Mouse (Mus musculus) E14TG2a.4 (cell line): ENCODE results near the gene Dok3.
"Not testable (repeated sequence)": the region's sequence is repeated elsewhere in the genome, so short reads cannot be mapped to it uniquely, and the experiment has no call there.

ENCODE experiments used
- H3K27me3 ChIP-seq: 2 replicates; pipeline ENCODE4 v1.6.1; 2014; ENCODE audit warnings: low read length, control low read depth; ENCODE audit not compliant: insufficient read depth
- H3K36me3 ChIP-seq: 2 replicates; pipeline ENCODE4 v1.6.1; 2014; ENCODE audit warnings: low read length, control low read depth; ENCODE audit not compliant: insufficient read depth
- H3K4me1 ChIP-seq: replicated peaks from 2 replicates; pipeline ENCODE4 v1.6.1; 2014; ENCODE audit warnings: low read depth, low read length, control low read depth
- H3K4me3 ChIP-seq: replicated peaks from 2 replicates; pipeline ENCODE4 v1.5.1; 2014; ENCODE audit warnings: mild to moderate bottlenecking, low read length
- H3K9me3 ChIP-seq: 2 replicates; pipeline ENCODE4 v1.6.1; 2014; ENCODE audit warnings: low read length, control low read depth
- CTCF ChIP-seq: conservative IDR thresholded peaks from 2 replicates; pipeline ENCODE4 v1.5.1; 2014; ENCODE audit warnings: low read length
- NANOG ChIP-seq: IDR thresholded peaks from 2 replicates; pipeline ENCODE4 v1.6.1; 2014; ENCODE audit warnings: borderline replicate concordance, low read length, mixed read lengths
- POU5F1 ChIP-seq: IDR thresholded peaks from 2 replicates; pipeline ENCODE4 v1.6.1; 2014; ENCODE audit warnings: low read length, borderline replicate concordance

Dok3 gene

DNA sequence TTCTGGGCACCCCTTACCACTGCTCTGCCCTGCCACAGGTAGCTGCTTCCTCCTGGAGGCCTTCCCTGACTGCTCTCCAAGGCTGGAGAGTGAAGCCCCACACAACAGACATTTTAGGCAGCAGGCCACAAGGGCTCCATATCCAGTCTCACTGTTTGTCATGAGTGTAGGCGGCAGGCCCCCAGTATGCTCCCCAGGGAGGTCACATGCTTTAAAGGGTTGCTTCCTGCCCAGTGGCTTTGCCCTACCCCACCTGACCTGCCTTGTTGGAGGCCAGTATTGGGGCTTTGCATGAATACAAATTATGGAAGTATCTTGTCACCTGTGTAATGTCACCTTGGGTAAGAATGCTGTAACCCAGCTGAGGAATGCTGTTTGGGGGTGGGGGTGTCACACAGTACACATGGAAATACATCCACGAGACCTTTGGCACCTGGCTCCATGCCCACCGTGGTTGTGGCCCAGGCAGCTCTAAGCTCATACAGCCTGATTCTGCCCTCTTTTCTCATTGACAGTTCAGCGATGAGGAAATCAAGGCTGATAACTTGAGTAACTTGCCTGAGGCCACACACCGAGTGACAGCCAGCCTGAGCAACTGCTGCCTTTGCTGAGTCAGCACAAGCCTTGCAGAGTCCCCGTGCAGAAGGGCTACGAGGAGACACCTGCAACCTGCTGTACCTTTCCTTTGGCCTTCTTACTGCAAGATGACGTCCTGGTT is at the start of gene Dok3:
TSS of gene Dok3 (minus strand) at position 99 of the 718 bp plus-strand sequence.
- TF ChIP-seq POU5F1 (no peak), CTCF (no peak), NANOG (no peak)
- Histone ChIP-seq H3K9me3 (no peaks in the 10 kb centered on the region), H3K4me1 (peaks cover 34% of the 10 kb centered on the region), H3K4me3 (no peak within 1 kb of the TSS), H3K36me3 (peaks cover 56% of the 10 kb centered on the region), H3K27me3 (peaks cover 4% of the 10 kb centered on the region)

DNA sequence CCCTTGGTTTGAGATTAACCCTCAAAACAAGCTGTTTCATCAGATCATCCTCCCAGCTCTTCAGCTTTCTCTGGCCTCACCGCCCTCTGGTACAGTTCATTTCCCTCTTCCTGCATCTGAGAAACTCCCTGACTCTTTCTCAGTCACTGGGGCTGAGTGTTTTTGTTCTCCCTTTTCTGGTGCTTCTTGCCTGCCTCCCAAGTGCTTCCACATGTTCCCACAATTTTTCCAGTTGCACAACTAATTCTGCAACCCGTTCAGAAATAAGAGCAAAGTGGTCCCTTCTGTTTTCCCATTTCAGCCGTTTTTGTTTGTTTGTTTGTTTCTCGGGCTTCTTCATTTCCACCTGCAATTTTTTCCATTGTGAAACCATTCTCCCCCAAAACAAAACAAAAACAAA is 49.0 kb upstream of the Dok3 start:
- H3K4me3 ChIP-seq = no peak overlapping the region
- no peak for TF ChIP-seq POU5F1
- no peak for TF ChIP-seq NANOG
- no peak for TF ChIP-seq CTCF
- H3K9me3 ChIP-seq = peaks cover 28% of the 10 kb centered on the region
- no peaks in the 10 kb centered on the region for H3K36me3 ChIP-seq
- 0 out of 2 replicates have a peak, but pooled peaks cover 3% of the 10 kb centered on the region for H3K4me1 ChIP-seq
- H3K27me3 ChIP-seq = no peaks in the 10 kb centered on the region

DNA sequence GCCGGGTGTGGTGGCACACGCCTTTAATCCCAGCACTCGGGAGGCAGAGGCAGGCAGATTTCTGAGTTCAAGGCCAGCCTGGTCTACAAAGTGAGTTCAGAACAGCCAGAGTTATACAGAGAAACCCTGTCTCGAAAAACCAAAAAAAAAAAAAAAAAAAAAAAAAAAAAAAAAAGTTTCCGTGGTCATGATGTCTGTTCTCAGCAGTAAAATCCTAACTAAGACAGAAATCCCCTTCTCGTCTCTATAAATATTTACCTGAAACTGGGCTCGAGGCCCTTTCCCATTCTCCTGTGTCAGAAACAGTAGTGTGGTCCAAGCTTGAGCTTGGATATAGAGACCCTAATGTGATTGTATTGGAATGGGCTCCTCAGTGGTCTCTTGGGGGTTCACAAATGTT is 47.8 kb upstream of the Dok3 start:
- H3K36me3 ChIP-seq, H3K27me3 ChIP-seq, H3K4me1 ChIP-seq, H3K4me3 ChIP-seq: not testable (repeated sequence)
- peaks cover 28% of the 10 kb centered on the region for H3K9me3 ChIP-seq

DNA sequence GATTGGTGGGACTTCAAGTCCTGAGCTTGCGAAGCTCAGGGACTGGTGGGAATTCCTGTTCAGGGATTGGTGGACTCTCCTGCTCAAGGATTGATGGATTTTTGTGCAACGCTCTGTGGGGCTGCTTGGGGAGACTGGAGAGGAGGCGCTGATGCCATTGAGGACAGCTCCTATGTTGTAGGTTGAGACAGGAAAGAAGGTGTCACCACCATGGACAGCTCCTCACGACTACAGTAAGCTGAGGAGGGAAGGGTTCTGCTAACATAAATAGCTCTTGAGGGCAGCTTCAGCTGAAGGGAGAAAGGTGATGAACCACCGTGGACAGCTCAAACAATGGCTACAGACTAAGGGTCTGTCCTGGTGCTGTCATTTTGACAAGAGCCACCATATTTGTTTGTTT is 46.8 kb upstream of the Dok3 start:
- Histone ChIP-seq H3K4me3 (no peak overlapping the region), H3K36me3 (no peaks in the 10 kb centered on the region), H3K4me1 (peaks cover 14% of the 10 kb centered on the region), H3K9me3 (peaks cover 28% of the 10 kb centered on the region), H3K27me3 (no peaks in the 10 kb centered on the region)
- no peak for TF ChIP-seq NANOG
- TF ChIP-seq POU5F1 = no peak
- no peak for TF ChIP-seq CTCF

DNA sequence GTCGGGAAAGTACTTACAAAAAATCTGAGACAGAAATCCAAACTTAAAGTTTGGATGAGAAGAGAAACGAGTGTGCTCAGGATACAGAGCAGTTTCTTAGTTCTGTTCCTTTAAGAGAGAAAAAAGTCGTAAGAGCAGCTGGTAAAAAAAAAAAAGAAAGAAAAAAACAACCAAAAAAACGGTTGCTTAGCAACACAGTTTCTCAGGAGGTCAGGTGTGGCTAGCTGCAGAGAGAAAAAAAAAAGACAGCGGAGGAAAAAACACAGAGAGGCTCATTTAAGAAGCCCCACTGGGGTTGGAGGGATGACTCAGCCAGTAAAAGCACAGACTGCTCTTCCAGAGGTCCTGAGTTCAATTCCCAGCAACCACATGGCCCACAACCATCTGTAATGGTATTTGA is 45.2 kb upstream of the Dok3 start:
- Histone ChIP-seq H3K4me1 (peaks cover 22% of the 10 kb centered on the region), H3K36me3 (peaks cover 1% of the 10 kb centered on the region; the same call in 1 of the 2 replicates), H3K9me3 (peaks cover 28% of the 10 kb centered on the region), H3K27me3 (no peaks in the 10 kb centered on the region), H3K4me3 (no peak overlapping the region)
- TF ChIP-seq POU5F1 (no peak), CTCF (no peak), NANOG (no peak)

DNA sequence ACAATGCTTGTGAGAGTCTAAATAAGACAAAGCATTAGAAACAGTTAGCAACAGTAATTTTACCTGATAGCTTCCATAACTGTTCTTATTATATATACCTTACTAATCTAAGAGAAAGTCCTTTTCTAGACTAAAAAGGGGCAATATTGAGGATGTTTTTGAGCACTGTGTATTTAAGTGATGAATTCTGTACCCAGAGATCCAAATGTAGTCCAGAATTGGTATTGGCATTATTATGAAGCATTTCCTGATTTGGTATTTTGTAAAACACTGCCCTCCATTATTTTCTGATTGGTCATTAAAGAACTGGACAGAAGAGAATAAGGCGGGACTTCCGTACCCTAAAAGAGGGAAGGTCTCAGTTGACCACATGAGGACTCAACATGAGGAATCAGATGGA is 44.3 kb upstream of the Dok3 start, which contains the start of gene Tmed9:
TSS of gene Tmed9 (plus strand) at position 301 of the 400 bp plus-strand sequence.
- no peak for TF ChIP-seq NANOG
- TF ChIP-seq POU5F1 = no peak
- no peak for TF ChIP-seq CTCF
- H3K4me1 ChIP-seq = peaks cover 29% of the 10 kb centered on the region
- no peak within 1 kb of the TSS for H3K4me3 ChIP-seq

DNA sequence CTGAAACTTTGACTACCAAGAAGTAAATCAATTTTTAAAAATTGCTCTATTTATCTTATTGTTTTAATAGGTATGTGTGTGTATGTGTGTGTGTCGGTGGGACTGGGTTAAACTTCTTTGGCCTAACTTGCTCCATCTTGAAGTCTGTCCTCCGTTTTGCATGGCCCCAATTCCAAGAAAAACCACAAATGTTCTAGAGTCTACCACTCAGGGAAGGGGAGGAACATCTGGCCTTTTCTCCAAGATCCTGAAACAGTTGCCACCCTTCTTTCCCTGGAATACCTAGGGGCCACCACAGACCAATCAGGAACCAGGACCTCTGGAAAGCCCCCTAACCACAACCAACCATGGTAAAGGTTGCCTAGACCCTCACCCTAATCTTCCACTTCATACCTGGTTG is 42.9 kb upstream of the Dok3 start:
- Histone ChIP-seq H3K27me3 (no peaks in the 10 kb centered on the region), H3K4me1 (peaks cover 36% of the 10 kb centered on the region), H3K36me3 (peaks cover 23% of the 10 kb centered on the region), H3K4me3 (peak overlapping the region; percentile 97), H3K9me3 (peaks cover 12% of the 10 kb centered on the region)
- TF ChIP-seq POU5F1 (no peak), NANOG (no peak), CTCF (no peak)

More for the DNA sequence above, 44.3 kb upstream of the Dok3 start, which contains the start of gene Tmed9:
- Histone ChIP-seq H3K36me3 (peaks cover 9% of the 10 kb centered on the region), H3K27me3 (no peaks in the 10 kb centered on the region), H3K9me3 (peaks cover 26% of the 10 kb centered on the region)

DNA sequence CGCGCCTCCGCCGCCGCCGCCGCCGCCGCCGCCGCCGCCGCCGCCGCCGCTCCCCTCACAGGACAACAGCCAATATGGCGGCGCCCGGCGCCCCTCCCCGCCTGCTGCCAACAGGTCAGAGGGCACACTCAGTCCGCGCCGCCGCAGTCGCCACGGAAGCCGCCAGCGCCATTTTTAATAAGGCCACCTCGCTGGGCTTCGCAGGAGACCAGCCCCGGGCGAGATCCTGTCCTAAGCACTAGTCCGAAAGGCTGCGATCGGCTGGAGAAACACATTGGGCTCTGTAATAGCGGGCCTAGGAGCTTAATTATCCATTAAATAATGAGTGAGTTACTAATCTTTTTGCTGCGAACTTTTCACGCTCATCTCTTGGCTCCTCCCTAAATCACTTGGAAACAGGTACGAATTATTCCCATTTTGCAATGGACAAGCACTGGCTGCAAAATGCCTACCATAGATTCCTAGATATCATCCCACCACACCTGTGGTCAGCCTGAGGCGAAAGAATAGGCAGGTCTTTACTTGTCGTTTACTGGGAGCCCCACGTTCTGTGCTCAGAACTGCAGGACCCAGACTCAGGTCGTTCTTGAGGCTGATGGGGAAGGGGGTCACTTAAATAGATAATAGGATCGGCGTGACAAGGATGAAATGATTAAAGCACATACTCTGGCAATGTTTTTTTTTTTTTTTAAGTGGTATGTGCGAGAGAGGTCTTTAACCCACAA is 42.1 kb upstream of the Dok3 start, which contains the start of gene Fam193b:
TSS of gene Fam193b (minus strand) at position 94 of the 725 bp plus-strand sequence.
- Histone ChIP-seq H3K9me3 (peaks cover 11% of the 10 kb centered on the region), H3K27me3 (no peaks in the 10 kb centered on the region), H3K36me3 (peaks cover 30% of the 10 kb centered on the region), H3K4me3 (peak within 1 kb of the TSS; percentile 97), H3K4me1 (peaks cover 36% of the 10 kb centered on the region)
- TF ChIP-seq CTCF = no peak
- no peak for TF ChIP-seq NANOG
- no peak for TF ChIP-seq POU5F1
